Mouse (Mus musculus): Measurements from ENCODE around the gene Nedd9.

GRCm38 (mm10) chr13:41510631-41511419 lies 23.7 kb upstream of the Nedd9 start:
- no peak for TF ChIP-seq POLR2A (IDR thresholded peaks at IDR 0.05; ENCODE audit: control insufficient read depth, extremely low read depth, insufficient read depth, low read length, poor library complexity)
- TF ChIP-seq CTCF (IDR thresholded peaks at IDR 0.05; ENCODE audit: borderline replicate concordance, control insufficient read depth, extremely low read depth, insufficient read depth, low read length, poor library complexity): no peak

All from thymus, adult 2 months (tissue).